Mouse (Mus musculus) forebrain, postnatal 0 days (tissue): ENCODE measurements at regions not wholly inside any gene's neighbourhood (a gene's known extent, or its start where the extent isn't known, plus 50 kb on each side); places are given as distances from the start of the nearest gene placed in this dataset.
"Not testable (repeated sequence)": the region's sequence is repeated elsewhere in the genome, so short reads cannot be mapped to it uniquely, and the experiment has no call there.

ENCODE experiments used
- ATAC-seq: fragments of 200-750 bp; cut with Nextera tagmentation; 2 replicates; pipeline ENCODE4 v1.8.0; 2017; ENCODE audit warnings: mild to moderate bottlenecking, moderate library complexity
- DNase-seq: peaks from one replicate; pipeline ENCODE4 v3.0.0-alpha.2; 2015
- H3K27ac ChIP-seq: fragments of 300-500 bp; sonication (generic); 2 replicates; pipeline ENCODE4 v1.5.1; 2014; ENCODE audit warnings: low read depth, mild to moderate bottlenecking, antibody characterized with exemption, low read length, moderate library complexity, mixed read lengths
- H3K27me3 ChIP-seq: fragments of 300-500 bp; sonication (generic); 2 replicates; pipeline ENCODE4 v1.6.1; 2014; ENCODE audit warnings: mild to moderate bottlenecking, low read length, mixed read lengths; ENCODE audit not compliant: insufficient read depth
- H3K36me3 ChIP-seq: fragments of 300-500 bp; sonication (generic); 2 replicates; pipeline ENCODE4 v1.6.1; 2014; ENCODE audit warnings: mild to moderate bottlenecking, moderate library complexity; ENCODE audit not compliant: insufficient read depth
- H3K4me1 ChIP-seq: fragments of 300-500 bp; sonication (generic); 2 replicates; pipeline ENCODE4 v1.6.1; 2014; ENCODE audit warnings: antibody characterized with exemption; ENCODE audit not compliant: insufficient read depth
- H3K4me2 ChIP-seq: fragments of 300-500 bp; sonication (generic); 2 replicates; pipeline ENCODE4 v1.6.1; 2014; ENCODE audit warnings: low read depth, mild to moderate bottlenecking, moderate library complexity
- H3K4me3 ChIP-seq: fragments of 300-500 bp; sonication (generic); 2 replicates; pipeline ENCODE4 v1.5.1; 2014; ENCODE audit warnings: low read depth, low read length, mixed read lengths
- H3K9ac ChIP-seq: fragments of 300-500 bp; sonication (generic); 2 replicates; pipeline ENCODE4 v1.6.1; 2014; ENCODE audit warnings: mild to moderate bottlenecking
- H3K9me3 ChIP-seq: fragments of 300-500 bp; sonication (generic); 2 replicates; pipeline ENCODE4 v1.6.1; 2016; ENCODE audit warnings: low read length
- CTCF ChIP-seq: sonication (generic); IDR thresholded peaks from 2 replicates; pipeline ENCODE4 v1.5.1; 2016; ENCODE audit warnings: antibody characterized with exemption, control low read depth, low read depth
- WGBS: fragments of 180-500 bp; shearing (Covaris S2); extraction: QIAGEN DNeasy Blood & Tissue Kit; methylation state at CpG from one replicate; pipeline ENCODE4 v1.1.7; 2014; 5-methylcytosine and 5-hydroxymethylcytosine counted together

- WGBS, result 59% methylated on average over 3 of the region's 3 CpGs
- DNase-seq (peak; percentile 66), ATAC-seq (no peak)
- Histone ChIP-seq H3K4me2 (no peak overlapping the region), H3K36me3 (no peaks in the 10 kb centered on the region), H3K27ac (no peak overlapping the region), H3K4me1 (no peaks in the 10 kb centered on the region), H3K4me3 (no peak overlapping the region), H3K9ac (no peak overlapping the region), H3K9me3 (no peaks in the 10 kb centered on the region), H3K27me3 (no peaks in the 10 kb centered on the region)
- peak; percentile 54 for TF ChIP-seq CTCF
These were observed 146.6 kb upstream of the Ipo5 start for GRCm38 (mm10) chr14:120764386-120764785.

- no peaks in the 10 kb centered on the region for H3K27me3 ChIP-seq
- H3K27ac ChIP-seq, result no peak overlapping the region
- no peaks in the 10 kb centered on the region for H3K36me3 ChIP-seq
- no peaks in the 10 kb centered on the region for H3K9me3 ChIP-seq
- ATAC-seq (no peak), DNase-seq (no peak)
- H3K9ac ChIP-seq, result no peak overlapping the region
- H3K4me2 ChIP-seq, result no peak overlapping the region
- TF ChIP-seq CTCF, result no peak
- H3K4me1 ChIP-seq, result no peaks in the 10 kb centered on the region
- no peak overlapping the region for H3K4me3 ChIP-seq
- 91% methylated on average over 5 of the region's 5 CpGs for WGBS
These were observed 144.6 kb upstream of the Ipo5 start for GRCm38 (mm10) chr14:120766451-120766850.

- DNase-seq (no peak), ATAC-seq (no peak)
- 32% methylated on average over 3 of the region's 3 CpGs for WGBS
- Histone ChIP-seq H3K27me3 (no peaks in the 10 kb centered on the region), H3K4me3 (no peak overlapping the region), H3K9me3 (no peaks in the 10 kb centered on the region), H3K4me2 (no peak overlapping the region), H3K4me1 (no peaks in the 10 kb centered on the region), H3K36me3 (no peaks in the 10 kb centered on the region), H3K9ac (no peak overlapping the region), H3K27ac (no peak overlapping the region)
- TF ChIP-seq CTCF, result no peak
These were observed 140.4 kb upstream of the Ipo5 start for GRCm38 (mm10) chr14:120770579-120770978.

GRCm38 (mm10) chr14:120773001-120773400 is 138.0 kb upstream of the Ipo5 start:
- not testable (repeated sequence) for H3K4me1 ChIP-seq, H3K27me3 ChIP-seq, H3K27ac ChIP-seq, H3K9ac ChIP-seq, ATAC-seq, H3K4me2 ChIP-seq, DNase-seq, H3K4me3 ChIP-seq, H3K36me3 ChIP-seq, H3K9me3 ChIP-seq
- 82% methylated on average over 3 of the region's 4 CpGs for WGBS

- Histone ChIP-seq H3K4me1 (no peaks in the 10 kb centered on the region), H3K27me3 (no peaks in the 10 kb centered on the region), H3K27ac (no peak overlapping the region), H3K4me2 (no peak overlapping the region), H3K4me3 (no peak overlapping the region), H3K36me3 (no peaks in the 10 kb centered on the region), H3K9me3 (no peaks in the 10 kb centered on the region), H3K9ac (no peak overlapping the region)
- 70% methylated on average over 4 of the region's 4 CpGs for WGBS
- TF ChIP-seq CTCF, result peak; percentile 43; the same call in 1 of the 2 replicates
- no peak for DNase-seq
- no peak for ATAC-seq
These were observed 119.0 kb upstream of the Ipo5 start for GRCm38 (mm10) chr14:120791828-120792554.

- H3K4me2 ChIP-seq, result no peak overlapping the region
- ATAC-seq (no peak), DNase-seq (no peak)
- no peak overlapping the region for H3K4me3 ChIP-seq
- H3K36me3 ChIP-seq, result no peaks in the 10 kb centered on the region
- H3K9ac ChIP-seq, result no peak overlapping the region
- WGBS, result 74% methylated on average over 7 of the region's 7 CpGs
- no peaks in the 10 kb centered on the region for H3K27me3 ChIP-seq
- TF ChIP-seq CTCF, result no peak
- H3K9me3 ChIP-seq, result no peaks in the 10 kb centered on the region
- H3K27ac ChIP-seq, result no peak overlapping the region
- no peaks in the 10 kb centered on the region for H3K4me1 ChIP-seq
These were observed 113.0 kb upstream of the Ipo5 start for GRCm38 (mm10) chr14:120797916-120798490.

GRCm38 (mm10) chr14:120803191-120803590 is 107.8 kb upstream of the Ipo5 start:
- no peaks in the 10 kb centered on the region for H3K27me3 ChIP-seq
- no peaks in the 10 kb centered on the region for H3K4me1 ChIP-seq
- H3K27ac ChIP-seq, result no peak overlapping the region
- no peaks in the 10 kb centered on the region for H3K36me3 ChIP-seq
- H3K9me3 ChIP-seq, result no peaks in the 10 kb centered on the region
- peak overlapping the region; percentile 37 for H3K4me2 ChIP-seq
- peak overlapping the region; percentile 14; the same call in 1 of the 2 replicates for H3K4me3 ChIP-seq
- 28% methylated on average over 6 of the region's 6 CpGs for WGBS
- ATAC-seq (no peak), DNase-seq (no peak)
- TF ChIP-seq CTCF, result no peak
- no peak overlapping the region; the same call in 1 of the 2 replicates for H3K9ac ChIP-seq
